Mouse (Mus musculus) gastrocnemius, postnatal 25 days (tissue): ENCODE results near the gene Slc25a19. TPM values are rescaled to one million over a fixed set of nuclear protein-coding genes. Genes with fewer than 3 reads are reported as not detected.
A peak's percentile ranks its signal among the peaks of the same experiment; 100 is the strongest.

ENCODE experiments used
- DNase-seq: peaks from one replicate; pipeline ENCODE4 v3.0.0; 2022
- total RNA-seq, 2 experiments: library from RNA; stranded (reverse); gene quantifications; 1 replicate in 1 of 2; 2 replicates in 1 of 2; pipeline ENCODE4 v1.2.3; 2021

The Slc25a19 gene
- total RNA-seq, 2 experiments from 2014 or later, result 44.7 to 58.7 TPM

GRCm38 (mm10) chr11:115595209-115595608 lies 32.9 kb downstream of the Slc25a19 start:
- DNase-seq, result no peak

GRCm38 (mm10) chr11:115590526-115591075 lies 37.5 kb downstream of the Slc25a19 start:
- DNase-seq, result peak; percentile 19

- DNase-seq, result no peak
Measured at GRCm38 (mm10) chr11:115587984-115588383, 40.1 kb downstream of the Slc25a19 start.

GRCm38 (mm10) chr11:115586403-115586802 lies 41.7 kb downstream of the Slc25a19 start:
- DNase-seq, result no peak

- DNase-seq, result no peak
Measured at GRCm38 (mm10) chr11:115585573-115586100, 42.5 kb downstream of the Slc25a19 start.

GRCm38 (mm10) chr11:115584376-115585073 lies 43.6 kb downstream of the Slc25a19 start:
- DNase-seq, result no peak

GRCm38 (mm10) chr11:115582913-115583606 lies 45.0 kb downstream of the Slc25a19 start:
- no peak for DNase-seq

- DNase-seq, result no peak
Measured at GRCm38 (mm10) chr11:115579080-115579479, 49.0 kb downstream of the Slc25a19 start.

GRCm38 (mm10) chr11:115564961-115565360 lies 63.1 kb downstream of the Slc25a19 start:
- no peak for DNase-seq

Other genes with a start within 250 kb of the Slc25a19 start
- gene Cdr2l, start 246.4 kb downstream of the Slc25a19 start, total RNA-seq, result 1 to 10 TPM; 3.1 to 4.0 TPM
- gene Mrpl58, start 224.5 kb downstream of the Slc25a19 start, total RNA-seq, result 10 to 100 TPM; 86.6 to 96.1 TPM
- gene Atp5h, start 208.3 kb downstream of the Slc25a19 start, total RNA-seq, result 100 to 1,000 TPM; 909 to 922 TPM
- gene Kctd2, start 208.2 kb downstream of the Slc25a19 start, total RNA-seq, result 10 to 100 TPM; 13.4 to 14.4 TPM
- gene Trim80, start 187.8 kb downstream of the Slc25a19 start, total RNA-seq, result not detected
- not detected for gene Slc16a5, start 165.8 kb downstream of the Slc25a19 start, total RNA-seq
- 1 to 10 TPM in 1 of 2 experiments, under 1 TPM in 1; 0.94 to 1.0 TPM for gene Armc7, start 152.6 kb downstream of the Slc25a19 start, total RNA-seq
- gene Nt5c, start 136.4 kb downstream of the Slc25a19 start, total RNA-seq, result 10 to 100 TPM in 1 of 2 experiments, 1 to 10 TPM in 1; 8.7 to 11.2 TPM
- 10 to 100 TPM; 36.9 to 41.2 TPM for gene Jpt1, start 113.9 kb downstream of the Slc25a19 start, total RNA-seq
- 100 to 1,000 TPM; 119 to 122 TPM for gene Sumo2, start 92.0 kb downstream of the Slc25a19 start, total RNA-seq
- gene Nup85, start 63.9 kb downstream of the Slc25a19 start, total RNA-seq, result 10 to 100 TPM; 21.4 to 23.8 TPM
- gene Mrps7, start 24.4 kb downstream of the Slc25a19 start, total RNA-seq, result 10 to 100 TPM; 62.2 to 67.5 TPM
- 10 to 100 TPM; 10.8 to 12.5 TPM for gene Gga3, start 24.2 kb downstream of the Slc25a19 start, total RNA-seq
- 10 to 100 TPM; 35.1 to 54.4 TPM for gene Mif4gd, start 15.3 kb downstream of the Slc25a19 start, total RNA-seq
- 10 to 100 TPM; 56.5 to 58.2 TPM for gene Grb2, start 80.3 kb upstream of the Slc25a19 start, total RNA-seq
- 10 to 100 TPM; 68.5 to 72.2 TPM for gene Tmem94, start 137.1 kb upstream of the Slc25a19 start, total RNA-seq
- 10 to 100 TPM; 13.7 to 13.9 TPM for gene Caskin2, start 185.3 kb upstream of the Slc25a19 start, total RNA-seq
- gene Tsen54, start 186.4 kb upstream of the Slc25a19 start, total RNA-seq, result 1 to 10 TPM; 3.2 to 7.5 TPM
- 1 to 10 TPM; 7.8 to 9.0 TPM for gene Llgl2, start 195.8 kb upstream of the Slc25a19 start, total RNA-seq
- gene Myo15b, start 230.1 kb upstream of the Slc25a19 start, total RNA-seq, result not detected